ENCODE assay signal across 11 mouse cellular contexts in the genomic region with DNA sequence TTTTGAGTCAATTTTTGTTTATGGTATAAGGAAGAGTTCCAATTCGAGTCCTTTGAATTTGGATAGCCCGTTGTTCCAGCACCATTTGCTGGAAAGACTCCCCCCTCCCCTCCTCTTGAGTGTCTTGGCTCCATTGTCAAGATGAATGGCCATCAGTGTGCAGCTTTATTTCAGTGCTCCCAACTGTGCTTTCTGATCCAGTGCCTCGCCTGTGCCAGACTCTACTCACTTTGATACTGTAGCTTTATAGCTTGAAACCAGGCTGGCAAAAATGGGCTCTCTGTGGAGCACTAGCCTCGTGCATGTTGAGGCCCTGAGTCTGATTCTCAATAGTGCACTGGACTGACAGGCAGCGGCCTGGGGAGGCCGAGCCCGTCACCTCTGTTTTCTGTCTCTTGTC. TPM values are rescaled to one million over a fixed set of nuclear protein-coding genes. Genes with fewer than 3 reads are reported as not detected.
A peak's percentile ranks its signal among the peaks of the same experiment; 100 is the strongest.
DNase-seq lines count a peak whose midpoint lies in the region; ATAC-seq lines count a peak whose summit lies in the region.
"Had no signal": no experiment of that assay in that cellular context is flagged by ENCODE, and none has a peak within 500 bp of the region (broad histone marks: within the 10 kb centered on the region; RNA-seq: fewer than 3 reads in every experiment).

No protein-coding gene starts in this region.

- peak overlapping the region; percentile 59; the same call in 1 of the 2 replicates for H3K27ac ChIP-seq in kidney, embryonic 14.5 days (ENCODE audit: low read depth, low read length)
- H3K27ac ChIP-seq in neural tube, embryonic 13.5 days (replicated peaks), result peak overlapping the region; percentile 78
- peak overlapping the region; percentile 63 for H3K27ac ChIP-seq in hindbrain, embryonic 11.5 days (ENCODE audit: low read depth, low read length)
- H3K27ac ChIP-seq in stomach, embryonic 16.5 days (ENCODE audit: low read length), result 0 out of 2 replicates have a peak overlapping the region, but pooled peaks have one; percentile 1
- H3K27ac ChIP-seq: liver, embryonic 14.5 days had no signal

- no peak overlapping the region for H3K4me3 ChIP-seq in kidney, embryonic 14.5 days (ENCODE audit: low read length)
- H3K4me3 ChIP-seq in neural tube, embryonic 13.5 days, result no peak overlapping the region
- H3K4me3 ChIP-seq in hindbrain, embryonic 11.5 days (ENCODE audit: low read depth, low read length), result no peak overlapping the region
- no peak overlapping the region for H3K4me3 ChIP-seq in stomach, embryonic 16.5 days (replicated peaks; ENCODE audit: low read length)
- H3K4me3 ChIP-seq: heart, embryonic 15.5 days had no signal

- H3K27me3 ChIP-seq in kidney, embryonic 14.5 days (ENCODE audit: control insufficient read depth, insufficient read depth, low read length), result no peaks in the 10 kb centered on the region
- H3K27me3 ChIP-seq in neural tube, embryonic 13.5 days, result no peaks in the 10 kb centered on the region
- no peaks in the 10 kb centered on the region for H3K27me3 ChIP-seq in hindbrain, embryonic 11.5 days (ENCODE audit: control insufficient read depth, insufficient read depth, low read length)
- H3K27me3 ChIP-seq in stomach, embryonic 16.5 days (ENCODE audit: control insufficient read depth, insufficient read depth, low read length), result no peaks in the 10 kb centered on the region
- H3K27me3 ChIP-seq: heart, embryonic 15.5 days had no signal

- no peak overlapping the region for H3K4me2 ChIP-seq in kidney, embryonic 14.5 days (replicated peaks; ENCODE audit: low read depth, low read length)
- no peak overlapping the region for H3K4me2 ChIP-seq in neural tube, embryonic 13.5 days
- H3K4me2 ChIP-seq in hindbrain, embryonic 11.5 days (replicated peaks; ENCODE audit: low read depth, low read length), result no peak overlapping the region
- H3K4me2 ChIP-seq in stomach, embryonic 16.5 days (ENCODE audit: low read depth, low read length), result no peak overlapping the region
- H3K4me2 ChIP-seq: heart, embryonic 15.5 days had no signal

- no peak overlapping the region for H3K9ac ChIP-seq in kidney, embryonic 14.5 days (ENCODE audit: low read depth, low read length)
- H3K9ac ChIP-seq in neural tube, embryonic 13.5 days, result peak overlapping the region; percentile 18; the same call in 1 of the 2 replicates
- H3K9ac ChIP-seq in hindbrain, embryonic 11.5 days (ENCODE audit: low read depth, low read length), result no peak overlapping the region
- no peak overlapping the region for H3K9ac ChIP-seq in stomach, embryonic 16.5 days (ENCODE audit: low read length)
- H3K9ac ChIP-seq: heart, embryonic 15.5 days; liver, embryonic 14.5 days had no signal

- H3K4me1 ChIP-seq in kidney, embryonic 14.5 days (ENCODE audit: control insufficient read depth, insufficient read depth, low read length), result peaks cover 31% of the 10 kb centered on the region
- peaks cover 72% of the 10 kb centered on the region for H3K4me1 ChIP-seq in neural tube, embryonic 13.5 days (replicated peaks)
- H3K4me1 ChIP-seq in hindbrain, embryonic 11.5 days (replicated peaks; ENCODE audit: control insufficient read depth, insufficient read depth, low read length), result peaks cover 14% of the 10 kb centered on the region
- H3K4me1 ChIP-seq in stomach, embryonic 16.5 days (ENCODE audit: control insufficient read depth, insufficient read depth, low read length), result peaks cover 16% of the 10 kb centered on the region

- ATAC-seq in kidney, embryonic 14.5 days (ENCODE audit: low FRiP score, low TSS enrichment), result no peak
- peak; percentile 36; the same call in 1 of the 2 replicates for ATAC-seq in neural tube, embryonic 13.5 days (ENCODE audit: low read depth)
- ATAC-seq in hindbrain, embryonic 11.5 days (ENCODE audit: low FRiP score), result no peak
- no peak for ATAC-seq in stomach, embryonic 16.5 days (ENCODE audit: insufficient read depth, low FRiP score)

- H3K9me3 ChIP-seq in kidney, embryonic 14.5 days (ENCODE audit: control insufficient read depth, low read length), result no peaks in the 10 kb centered on the region
- H3K9me3 ChIP-seq in neural tube, embryonic 13.5 days, result no peaks in the 10 kb centered on the region
- no peaks in the 10 kb centered on the region for H3K9me3 ChIP-seq in hindbrain, embryonic 11.5 days (ENCODE audit: control insufficient read depth, low read length)
- no peaks in the 10 kb centered on the region for H3K9me3 ChIP-seq in stomach, embryonic 16.5 days (replicated peaks; ENCODE audit: control insufficient read depth, low read length)
- H3K9me3 ChIP-seq: heart, embryonic 15.5 days had no signal

- no peaks in the 10 kb centered on the region; the same call in 1 of the 2 replicates for H3K36me3 ChIP-seq in kidney, embryonic 14.5 days (ENCODE audit: control insufficient read depth, insufficient read depth, low read length)
- H3K36me3 ChIP-seq in neural tube, embryonic 13.5 days, result 0 out of 2 replicates have a peak, but pooled peaks cover 4% of the 10 kb centered on the region
- H3K36me3 ChIP-seq in hindbrain, embryonic 11.5 days (ENCODE audit: control insufficient read depth, insufficient read depth, low read length), result no peaks in the 10 kb centered on the region
- no peaks in the 10 kb centered on the region for H3K36me3 ChIP-seq in stomach, embryonic 16.5 days (ENCODE audit: control insufficient read depth, insufficient read depth, low read length)
- H3K36me3 ChIP-seq: heart, embryonic 15.5 days had no signal

- no peak for DNase-seq in kidney, postnatal 4 days
- DNase-seq in neural tube, embryonic 10.5 days (ENCODE audit: extremely low spot score, low spot score), result no peak
- DNase-seq in hindbrain, embryonic 11.5 days (ENCODE audit: low spot score), result no peak
- no peak for DNase-seq in adrenal gland, postnatal 36 days
- DNase-seq: cerebellum, adult 2 months; thymus, postnatal 14 days had no signal

- WGBS in kidney, embryonic 14.5 days, result 32% methylated on average over 7 of the region's 7 CpGs
- 16% methylated on average over 7 of the region's 7 CpGs for WGBS in neural tube, embryonic 13.5 days
- 38% methylated on average over 7 of the region's 7 CpGs for WGBS in hindbrain, embryonic 11.5 days
- 38% methylated on average over 7 of the region's 7 CpGs for WGBS in stomach, embryonic 16.5 days

RNA-seq across cellular contexts. Expression of gene Sufu, which starts 50.4 kb away (rescaled TPM):
- 28.1 and 48.8 TPM in 2 replicates for polyA plus RNA-seq in kidney, embryonic 14.5 days (2014; fragmentation: Nextera tagmentation; extraction: Ambion mirVana)
- polyA plus RNA-seq in neural tube, embryonic 13.5 days (2015; fragmentation: Nextera tagmentation; extraction: Ambion mirVana), result 24.8 and 27.9 TPM in 2 replicates
- polyA plus RNA-seq in hindbrain, embryonic 11.5 days (2014; fragmentation: Nextera tagmentation; extraction: Ambion mirVana), result 31.9 and 33.2 TPM in 2 replicates
- polyA plus RNA-seq in stomach, embryonic 16.5 days (2015; fragmentation: Nextera tagmentation; extraction: Ambion mirVana), result 26.4 and 27.4 TPM in 2 replicates
- total RNA-seq in adrenal gland, postnatal 36 days (2021), result 10 to 100 TPM; 24.2 to 25.4 TPM

RNA-seq across cellular contexts. Expression of gene Actr1a, which starts 51.6 kb away (rescaled TPM):
- 78.5 and 134 TPM in 2 replicates for polyA plus RNA-seq in kidney, embryonic 14.5 days (2014; fragmentation: Nextera tagmentation; extraction: Ambion mirVana)
- 292 and 297 TPM in 2 replicates for polyA plus RNA-seq in neural tube, embryonic 13.5 days (2015; fragmentation: Nextera tagmentation; extraction: Ambion mirVana)
- polyA plus RNA-seq in hindbrain, embryonic 11.5 days (2014; fragmentation: Nextera tagmentation; extraction: Ambion mirVana), result 223 and 250 TPM in 2 replicates
- 135 and 146 TPM in 2 replicates for polyA plus RNA-seq in stomach, embryonic 16.5 days (2015; fragmentation: Nextera tagmentation; extraction: Ambion mirVana)
- 100 to 1,000 TPM; 107 to 111 TPM for total RNA-seq in adrenal gland, postnatal 36 days (2021)

RNA-seq across cellular contexts. Expression of gene Trim8, which starts 54.4 kb away (rescaled TPM):
- polyA plus RNA-seq in kidney, embryonic 14.5 days (2014; fragmentation: Nextera tagmentation; extraction: Ambion mirVana), result 28.3 and 35.6 TPM in 2 replicates
- 26.5 and 30.4 TPM in 2 replicates for polyA plus RNA-seq in neural tube, embryonic 13.5 days (2015; fragmentation: Nextera tagmentation; extraction: Ambion mirVana)
- 28.4 and 30.6 TPM in 2 replicates for polyA plus RNA-seq in hindbrain, embryonic 11.5 days (2014; fragmentation: Nextera tagmentation; extraction: Ambion mirVana)
- polyA plus RNA-seq in stomach, embryonic 16.5 days (2015; fragmentation: Nextera tagmentation; extraction: Ambion mirVana), result 11.8 and 16.2 TPM in 2 replicates
- total RNA-seq in adrenal gland, postnatal 36 days (2021), result 10 to 100 TPM; 47.3 to 53.3 TPM

Comparison
In these comparisons a context has a peak if more than half of its experiments do, and no peak if none do; other contexts are left out.
1. H3K27ac ChIP-seq: peak in every context shown above with its lines; median percentile 78 in neural tube, embryonic 13.5 days; 63 in hindbrain, embryonic 11.5 days; 59 in kidney, embryonic 14.5 days; 1 in stomach, embryonic 16.5 days.